In the genomic region with DNA sequence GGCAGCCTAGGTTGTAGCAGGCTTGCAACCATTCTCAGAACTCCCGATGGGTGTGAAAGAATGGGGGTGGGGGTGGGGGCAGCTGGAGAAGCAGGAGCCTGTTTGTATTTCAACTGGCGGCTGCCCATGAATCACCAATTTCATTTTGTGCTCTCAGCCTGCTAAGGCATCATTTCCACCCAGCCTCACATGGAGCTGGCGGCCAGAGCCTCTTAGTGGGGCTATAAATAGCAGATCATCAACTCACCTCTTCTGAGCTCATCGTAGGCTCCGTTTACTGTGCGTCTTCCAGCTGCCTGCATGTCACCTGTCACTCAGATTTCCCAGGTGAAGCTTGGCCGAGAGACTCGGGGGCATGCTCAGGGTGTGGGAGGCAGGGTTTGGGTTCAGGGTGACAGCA, we compare ENCODE assay signal across 9 mouse cellular contexts. TPM values are rescaled to one million over a fixed set of nuclear protein-coding genes. Genes with fewer than 3 reads are reported as not detected.
DNase-seq lines count a peak whose midpoint lies in the region; TF ChIP-seq lines count a peak whose summit lies in the region.
"Had no signal": no experiment of that assay in that cellular context is flagged by ENCODE, and none has a peak within 500 bp of the region (broad histone marks: within the 10 kb centered on the region; RNA-seq: fewer than 3 reads in every experiment).

No protein-coding gene starts in this region.

- H3K79me3 ChIP-seq in C2C12 (ENCODE audit: low read depth) = no peaks in the 10 kb centered on the region

- peak overlapping the region; percentile 79 for H3K27ac ChIP-seq in heart, embryonic 10.5 days
- peak overlapping the region; percentile 39; the same call in 1 of the 2 replicates for H3K27ac ChIP-seq in cortical plate, adult 2 months (ENCODE audit: insufficient read depth, low read length)

- peaks cover 44% of the 10 kb centered on the region for H3K4me1 ChIP-seq in heart, embryonic 10.5 days
- H3K4me1 ChIP-seq in cortical plate, adult 2 months (ENCODE audit: control insufficient read depth, insufficient read depth, low read length) = peaks cover 12% of the 10 kb centered on the region

- H3K27me3 ChIP-seq in heart, embryonic 10.5 days (ENCODE audit: insufficient read depth, poor library complexity, severe bottlenecking) = no peaks in the 10 kb centered on the region
- H3K27me3 ChIP-seq in C2C12 (ENCODE audit: control insufficient read depth, insufficient read depth, insufficient read length) = no peaks in the 10 kb centered on the region

- no peaks in the 10 kb centered on the region for H3K36me3 ChIP-seq in heart, embryonic 10.5 days
- H3K36me3 ChIP-seq in C2C12 (ENCODE audit: control insufficient read depth, insufficient read depth) = no peaks in the 10 kb centered on the region

- no peaks in the 10 kb centered on the region for H3K79me2 ChIP-seq in C2C12 (ENCODE audit: control insufficient read depth, insufficient read depth)

- DNase-seq in heart, embryonic 10.5 days (ENCODE audit: low spot score) = no peak
- no peak for DNase-seq in heart, adult 8-10 months (ENCODE audit: low spot score)
- peak; percentile 35 for DNase-seq in left cerebral cortex, adult 11 months (ENCODE audit: low spot score)
- DNase-seq in urinary bladder, postnatal 10 days (ENCODE audit: low spot score) = no peak
- DNase-seq in neural tube, embryonic 10.5 days (ENCODE audit: extremely low spot score, low spot score) = no peak
- no peak for DNase-seq in lung, postnatal 36 days
- DNase-seq: liver had no signal

- H3ac ChIP-seq in C2C12 (ENCODE audit: control insufficient read depth, insufficient read length, low read depth) = peak overlapping the region; percentile 15

- H3K4me3 ChIP-seq in heart, embryonic 10.5 days = peak overlapping the region; percentile 12
- no peak overlapping the region for H3K4me3 ChIP-seq in C2C12 (ENCODE audit: insufficient read depth, poor library complexity, severe bottlenecking)
- no peak overlapping the region for H3K4me3 ChIP-seq in cortical plate, adult 2 months (ENCODE audit: insufficient read depth, low read length)

- no peak for TF ChIP-seq CTCF in C2C12 (IDR thresholded peaks at IDR 0.05; ENCODE audit: control insufficient read depth, insufficient read depth, insufficient read length)
- no peak for TF ChIP-seq CTCF in cortical plate, adult 2 months (IDR thresholded peaks at IDR 0.05; ENCODE audit: extremely low read depth, insufficient read depth, low read length)

- 0 out of 2 replicates have a peak, but pooled peaks have one; percentile 5 for TF ChIP-seq POLR2A in cortical plate, adult 2 months (IDR thresholded peaks at IDR 0.05; ENCODE audit: extremely low read depth, insufficient read depth, low read length)

- 14% methylated on average over 8 of the region's 8 CpGs for WGBS in heart, embryonic 10.5 days

- H3K9me3 ChIP-seq in heart, embryonic 10.5 days = no peaks in the 10 kb centered on the region

TF ChIP-seq in C2C12, 6 proteins besides CTCF, POLR2A, EP300 and RAD21:
- TF ChIP-seq MYOD1 (IDR thresholded peaks at IDR 0.05; ENCODE audit: control insufficient read depth, insufficient read length, low read depth) = peak; percentile 35
- no peak for TF ChIP-seq CEBPB (IDR thresholded peaks at IDR 0.05; ENCODE audit: low read depth)
- TF ChIP-seq MYOG (IDR thresholded peaks at IDR 0.05; ENCODE audit: control insufficient read depth, extremely low read depth, insufficient read length) = no peak
- no peak for TF ChIP-seq FOSL1 (IDR thresholded peaks at IDR 0.05; ENCODE audit: insufficient read depth, low read length, poor library complexity, severe bottlenecking)
- TF ChIP-seq USF1 (IDR thresholded peaks at IDR 0.05; ENCODE audit: low read depth) = no peak
- TF ChIP-seq MAX (IDR thresholded peaks at IDR 0.05) = peak; percentile 67

RNA-seq across cellular contexts. Expression of a gene that starts 21.9 kb away (rescaled TPM):
- polyA plus RNA-seq in heart, embryonic 10.5 days (2016; fragmentation: Nextera tagmentation; extraction: Ambion mirVana) = 89.1 and 105 TPM in 2 replicates
- 10 to 100 TPM in 3 of 4 experiments, 1 to 10 TPM in 1; 9.1 to 11.6 (median 10.4) TPM for total RNA-seq in heart, adult 8-10 months (2022)
- polyA plus RNA-seq in C2C12 (2012; fragmentation: generic; extraction: Trizol) = 52.7 TPM
- 35.0 and 35.2 TPM in 2 replicates for polyA plus RNA-seq in cortical plate, adult 2 months (2012; rRNA removed)

RNA-seq across cellular contexts. Expression of a gene that starts 55.0 kb away (rescaled TPM):
- 224 and 227 TPM in 2 replicates for polyA plus RNA-seq in heart, embryonic 10.5 days (2016; fragmentation: Nextera tagmentation; extraction: Ambion mirVana)
- total RNA-seq in heart, adult 8-10 months (2022) = 100 to 1,000 TPM; 300 to 368 (median 327) TPM
- 49.4 TPM for polyA plus RNA-seq in C2C12 (2012; fragmentation: generic; extraction: Trizol)
- 221 and 234 TPM in 2 replicates for polyA plus RNA-seq in cortical plate, adult 2 months (2012; rRNA removed)

RNA-seq across cellular contexts. Expression of a gene that starts 58.5 kb away (rescaled TPM):
- polyA plus RNA-seq in heart, embryonic 10.5 days (2016; fragmentation: Nextera tagmentation; extraction: Ambion mirVana) = 8.0 and 10.3 TPM in 2 replicates
- 1 to 10 TPM; 3.8 to 5.5 (median 4.4) TPM for total RNA-seq in heart, adult 8-10 months (2022)
- polyA plus RNA-seq in C2C12 (2012; fragmentation: generic; extraction: Trizol) = 1.7 TPM
- polyA plus RNA-seq in cortical plate, adult 2 months (2012; rRNA removed) = 13.1 and 13.7 TPM in 2 replicates
